Mouse (Mus musculus): ENCODE measurements at regions not wholly inside any gene's neighbourhood (a gene's known extent, or its start where the extent isn't known, plus 50 kb on each side); places are given as distances from the start of the nearest gene placed in this dataset.

- no peak for TF ChIP-seq EP300 (IDR thresholded peaks at IDR 0.05; ENCODE audit: low read length)
- no peak for TF ChIP-seq ZMIZ1 (IDR thresholded peaks at IDR 0.05; ENCODE audit: low read depth, low read length)
- no peak for TF ChIP-seq MAX (IDR thresholded peaks at IDR 0.05; ENCODE audit: low read length)
- TF ChIP-seq ZC3H11A (IDR thresholded peaks at IDR 0.05; ENCODE audit: low read depth, low read length), result no peak
- TF ChIP-seq CTCF (conservative IDR thresholded peaks at IDR 0.05 in 1 of 2, IDR thresholded peaks at IDR 0.05 in 1 of 2; ENCODE audit: low read depth in 2 of 2, low read length in 2 of 2), result no peak
- no peak for TF ChIP-seq POLR2A (IDR thresholded peaks at IDR 0.05; ENCODE audit: low read depth, low read length)
- no peak for TF ChIP-seq SMC3 (IDR thresholded peaks at IDR 0.05; ENCODE audit: low read depth, low read length)
- no peak for TF ChIP-seq ZKSCAN1 (IDR thresholded peaks at IDR 0.05; ENCODE audit: borderline replicate concordance, low read depth, low read length)
- TF ChIP-seq CHD1 (IDR thresholded peaks at IDR 0.05; ENCODE audit: low read depth, low read length), result no peak
- TF ChIP-seq USF1 (IDR thresholded peaks at IDR 0.05; ENCODE audit: low read depth, low read length), result no peak
- TF ChIP-seq E2F4 (IDR thresholded peaks at IDR 0.05; ENCODE audit: insufficient replicate concordance, low read depth, low read length), result no peak
- no peak for TF ChIP-seq ZNF384 (IDR thresholded peaks at IDR 0.05; ENCODE audit: low read depth, low read length)
These were observed 86.4 kb upstream of the Egr2 start for GRCm38 (mm10) chr10:67448875-67449274.
